Mouse (Mus musculus) layer of hippocampus, postnatal 25 days (tissue): ENCODE measurements around the gene Krt19. TPM values are rescaled to one million over a fixed set of nuclear protein-coding genes. Genes with fewer than 3 reads are reported as not detected.

Source experiments
- DNase-seq, 2 experiments: peaks; one replicate each; pipeline ENCODE4 v3.0.0; 2022; ENCODE audit warnings: mixed read lengths in 2 of 2, low spot score in 1 of 2; ENCODE audit errors: extremely low spot score in 1 of 2
- total RNA-seq, 2 experiments: library from RNA; stranded (reverse); gene quantifications; 2 replicates each; pipeline ENCODE4 v1.2.3; 2021

The Krt19 gene
- under 1 TPM in 1 of 2 experiments, not detected in 1; 0.34 TPM for total RNA-seq

DNA sequence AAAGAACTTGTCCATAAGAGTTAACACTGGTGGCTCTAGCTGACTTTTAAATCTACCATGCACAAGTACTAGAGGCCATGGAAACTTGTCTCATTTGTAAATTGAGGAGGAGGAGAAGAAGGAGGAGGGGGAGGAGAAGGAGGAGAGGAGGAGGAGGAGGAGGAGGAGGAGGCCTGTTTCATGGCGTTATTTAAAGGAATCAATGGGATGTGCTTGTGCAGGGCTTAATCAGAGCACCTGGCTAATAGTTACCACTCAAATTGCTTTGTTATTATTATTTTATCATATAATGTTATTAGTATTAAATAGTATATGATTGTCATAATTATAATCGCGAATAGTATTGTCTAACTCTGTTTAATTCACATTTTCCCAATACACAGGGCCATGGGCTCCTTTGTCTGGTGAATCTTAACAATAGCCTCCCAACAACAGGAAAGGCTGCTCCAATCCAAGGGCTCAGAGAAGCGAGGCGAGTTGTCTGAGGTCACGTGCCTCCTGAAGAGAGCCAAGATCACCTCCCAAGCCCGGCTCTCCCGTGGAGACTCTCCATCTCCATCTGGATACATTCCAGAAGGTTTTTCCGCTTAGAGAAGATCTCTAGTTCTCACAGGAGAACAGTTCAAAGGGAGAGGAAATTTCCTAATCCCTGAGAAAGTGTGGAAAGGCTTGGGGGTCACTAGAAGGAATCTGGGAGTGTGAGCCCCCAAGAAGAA is at the start of gene Krt19:
Gene Krt19 (minus strand): TSS at position 51 of the 716 bp plus-strand sequence.
- DNase-seq: no peak

DNA sequence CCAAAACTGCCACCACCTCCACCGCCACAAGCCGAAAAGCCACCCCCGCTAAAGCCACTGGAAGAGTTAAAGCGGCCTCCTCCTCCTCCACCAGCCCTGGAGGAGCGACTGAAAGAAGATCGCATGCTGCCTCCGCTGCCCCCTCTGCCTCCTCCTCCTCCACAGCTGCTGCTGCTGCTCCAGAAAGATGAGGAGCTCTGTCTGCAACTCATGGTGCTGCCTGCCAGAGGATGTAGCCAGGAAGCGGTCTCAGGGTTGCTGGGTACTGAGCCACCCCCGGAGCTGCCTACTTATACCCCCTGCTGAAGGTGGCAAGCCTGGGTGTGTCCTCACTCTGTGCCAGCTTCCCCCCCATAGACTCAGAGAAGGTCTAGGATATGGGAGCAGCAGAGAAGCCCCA is 44.5 kb upstream of the Krt19 start, which contains the start of gene Krt9:
Gene Krt9 (minus strand): TSS at position 255 of the 400 bp plus-strand sequence.
- no peak for DNase-seq

GRCm38 (mm10) chr11:100191820-100192219 is 43.4 kb upstream of the Krt19 start:
- no peak for DNase-seq

- no peak for DNase-seq
Measured at GRCm38 (mm10) chr11:100186736-100187135, 38.3 kb upstream of the Krt19 start.

- no peak for DNase-seq
Measured at GRCm38 (mm10) chr11:100181725-100182124, 33.3 kb upstream of the Krt19 start.

GRCm38 (mm10) chr11:100179260-100179659 is 30.8 kb upstream of the Krt19 start:
- no peak for DNase-seq

GRCm38 (mm10) chr11:100178307-100178706 is 29.8 kb upstream of the Krt19 start:
- no peak for DNase-seq

DNA sequence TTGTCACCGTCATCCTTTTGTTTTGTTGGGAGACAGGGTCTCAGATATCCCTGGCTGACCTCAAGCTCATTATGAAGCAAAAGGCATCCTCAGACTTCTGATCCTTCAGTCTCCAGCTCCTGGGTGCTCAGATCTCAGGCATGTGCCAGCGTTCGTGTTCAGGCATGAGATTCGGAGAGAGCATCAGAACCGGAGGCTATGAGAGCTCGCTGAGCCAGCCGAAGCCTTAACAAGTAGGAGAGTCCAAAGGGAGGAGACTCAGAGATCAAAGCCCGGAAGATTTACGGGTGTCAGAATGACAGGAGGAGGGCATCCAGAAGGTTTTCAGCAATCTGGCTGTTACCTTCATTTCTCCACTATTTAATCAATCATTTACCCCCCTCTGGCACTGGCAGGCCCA is 28.3 kb upstream of the Krt19 start:
- DNase-seq: no peak

DNA sequence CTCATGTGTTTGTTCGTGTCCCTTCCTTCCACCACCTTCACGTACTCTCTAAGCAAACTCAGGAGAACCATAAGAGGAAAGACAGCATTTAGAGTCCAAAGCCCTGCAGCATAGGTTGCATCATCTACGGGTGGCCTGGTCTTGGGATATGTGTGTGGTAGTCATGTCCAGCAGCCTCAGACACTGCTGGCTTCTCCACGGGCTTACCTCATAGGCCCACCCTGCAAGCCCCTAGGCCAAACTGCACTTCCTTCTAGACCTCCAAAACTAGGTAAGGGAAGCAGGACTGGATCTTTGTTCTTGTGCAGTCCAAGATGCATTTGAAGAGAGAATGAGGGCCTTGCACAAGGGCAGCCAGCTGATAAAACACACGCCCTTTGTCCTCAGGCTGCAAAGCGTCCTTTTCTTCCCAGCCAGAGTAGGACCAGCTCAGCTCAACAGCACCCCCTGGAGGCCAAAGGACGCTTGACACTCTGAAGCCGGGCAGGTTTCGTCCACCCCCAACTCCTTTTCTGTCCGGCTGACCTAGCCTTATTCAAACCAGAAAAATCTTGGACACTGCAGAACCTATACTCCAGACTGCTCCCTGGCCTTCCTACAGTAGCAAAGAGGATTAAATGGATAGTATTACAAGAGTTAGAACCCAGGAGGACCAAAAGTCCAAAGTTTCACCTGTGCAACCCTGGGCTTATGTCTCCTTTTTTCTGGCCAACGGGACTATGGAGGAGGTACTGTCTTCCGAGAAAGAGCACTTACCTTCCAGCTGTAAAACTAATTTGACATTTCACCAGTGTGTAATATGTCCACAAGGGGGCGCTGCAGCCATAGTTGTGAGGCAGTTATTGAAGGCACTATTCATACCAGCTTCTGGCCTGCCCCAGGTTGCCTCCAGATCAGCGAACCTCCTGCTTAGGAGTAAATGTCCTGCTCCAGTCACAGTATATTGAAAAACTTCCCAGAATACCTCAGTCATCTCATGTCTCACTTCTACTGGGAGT is 20.6 kb upstream of the Krt19 start:
- peak; percentile 65 to 88 for DNase-seq

DNA sequence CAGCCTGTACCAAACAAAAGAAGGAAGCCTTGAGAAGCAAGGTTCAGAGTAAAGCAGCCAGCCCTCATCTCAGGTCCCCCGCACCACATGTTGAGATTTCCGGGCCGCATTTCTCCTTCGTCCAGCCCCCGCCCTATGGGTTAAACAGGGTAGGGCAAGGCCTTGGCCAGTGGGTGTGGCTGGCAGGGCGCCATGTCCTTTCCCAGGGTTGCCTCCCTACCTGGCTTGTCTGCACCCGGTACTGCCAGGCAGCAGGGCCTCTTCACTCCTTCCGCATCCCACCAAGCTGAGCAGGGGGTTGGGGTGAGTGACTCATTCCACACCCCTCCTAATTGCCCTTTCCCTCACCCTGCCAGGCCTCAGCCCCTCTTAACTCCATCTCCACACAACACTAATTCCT is 19.6 kb upstream of the Krt19 start:
- no peak for DNase-seq

DNA sequence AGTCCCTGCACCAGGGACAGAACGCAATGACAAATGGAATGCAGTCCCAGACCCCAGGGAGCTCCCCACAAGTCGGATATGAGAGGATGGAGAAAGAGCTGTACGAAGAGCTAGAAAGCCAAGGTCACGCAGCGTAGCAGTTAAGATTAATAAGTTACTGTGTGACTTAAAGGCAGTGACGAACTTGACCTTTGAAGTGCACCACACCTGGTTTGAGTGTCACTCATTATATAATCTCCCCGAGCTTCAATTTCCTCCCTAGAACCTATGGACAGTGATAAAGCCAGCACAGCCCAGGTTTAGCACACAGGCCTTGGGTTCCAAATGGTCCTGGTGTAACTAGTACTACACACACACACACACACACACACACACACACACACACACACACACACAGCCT is 15.9 kb upstream of the Krt19 start:
- DNase-seq: no peak

GRCm38 (mm10) chr11:100157908-100158477 is 9.5 kb upstream of the Krt19 start:
- no peak for DNase-seq

DNA sequence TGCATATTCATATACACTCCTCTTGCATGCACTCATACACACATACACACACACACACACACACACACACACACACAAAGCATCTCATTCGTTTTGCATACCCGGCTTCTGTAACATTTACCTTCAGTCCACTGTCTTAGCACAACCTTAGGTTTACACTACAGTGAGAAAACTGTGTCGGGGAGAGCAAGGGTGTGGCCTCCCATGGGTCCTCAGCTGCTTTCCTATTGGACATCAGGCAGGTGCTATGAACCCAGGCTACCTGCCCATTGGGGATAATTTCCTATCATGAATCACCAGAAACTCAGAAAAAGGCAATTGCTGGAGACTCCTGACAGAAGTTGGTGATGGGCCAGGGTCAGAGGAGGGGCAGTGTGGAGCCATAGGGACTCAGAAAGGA is 8.9 kb upstream of the Krt19 start:
- no peak for DNase-seq

DNA sequence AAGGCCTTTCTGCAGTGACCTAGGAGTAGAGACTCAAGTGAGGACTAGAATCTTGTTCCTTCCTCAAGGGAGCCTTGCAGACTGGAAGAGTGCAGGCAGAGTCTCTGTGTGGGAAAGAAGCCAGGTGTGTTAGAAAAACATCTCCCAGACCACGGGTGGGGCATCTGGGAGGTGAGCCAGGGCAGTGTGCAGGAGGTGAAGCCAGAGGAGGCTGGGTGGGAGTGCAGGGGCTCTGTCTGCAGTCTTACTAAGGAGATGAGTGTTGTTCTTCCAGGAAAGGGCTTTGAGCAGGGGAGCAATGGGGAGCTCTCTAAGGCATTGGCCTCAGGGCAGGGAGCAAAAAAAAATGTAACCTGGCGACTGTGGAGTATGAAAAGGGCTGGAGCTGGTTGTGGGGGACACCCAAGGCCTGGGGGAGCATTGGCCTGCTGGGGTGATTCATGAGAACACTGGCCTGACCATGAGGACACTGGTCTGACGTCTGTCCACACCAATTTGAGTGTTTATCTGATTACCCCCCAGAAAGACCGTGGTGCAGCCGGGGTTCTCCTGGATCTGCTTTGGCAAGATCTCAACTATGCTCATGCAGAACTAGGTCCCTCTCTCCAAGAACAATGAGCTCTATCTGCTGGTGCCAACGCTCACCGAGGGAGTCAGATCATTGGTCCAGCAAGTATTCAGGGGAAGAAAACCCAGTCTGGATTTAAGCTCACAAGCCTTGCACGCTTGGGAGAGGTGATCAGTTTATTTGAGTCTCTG is 7.2 kb upstream of the Krt19 start:
- no peak for DNase-seq

DNA sequence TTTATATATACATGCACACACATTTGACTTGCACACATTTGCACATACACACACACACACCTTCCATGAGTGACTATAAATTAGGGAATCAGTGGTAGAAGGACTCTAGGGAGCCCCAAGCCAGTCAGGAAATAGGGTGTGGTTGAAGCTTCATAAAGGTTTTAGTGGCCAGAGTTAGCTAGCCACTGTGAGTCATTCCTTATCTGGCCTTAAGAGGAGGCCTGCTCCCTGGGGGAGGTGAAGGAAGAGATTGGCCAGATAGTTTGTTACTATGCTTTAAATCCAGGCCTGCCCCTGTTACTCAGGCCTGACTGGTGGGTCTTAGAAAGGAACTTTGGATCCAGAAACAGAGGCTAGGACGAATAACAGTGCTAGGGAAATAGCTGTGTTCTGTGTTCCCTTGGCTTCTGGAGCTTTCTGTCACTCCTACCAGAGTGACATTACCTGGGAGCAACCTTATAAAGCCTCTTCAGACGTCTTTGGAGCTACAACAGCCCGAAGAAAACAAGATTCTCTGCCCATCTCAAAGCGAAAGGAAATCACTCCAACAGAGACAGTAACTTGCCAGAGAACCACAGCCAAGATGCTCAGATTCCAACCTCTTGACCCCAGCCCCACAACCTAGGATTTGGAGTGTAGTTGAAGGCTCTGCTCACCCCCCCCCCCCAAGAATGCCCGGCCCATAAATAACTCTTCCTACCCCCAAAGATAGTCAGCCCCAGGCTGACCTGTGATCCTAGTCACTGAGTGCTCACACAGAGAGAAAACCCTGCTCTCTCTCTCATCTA is 705 bp downstream of the Krt19 start:
- DNase-seq: no peak

GRCm38 (mm10) chr11:100145858-100146560 is 2.5 kb downstream of the Krt19 start:
- no peak for DNase-seq

DNA sequence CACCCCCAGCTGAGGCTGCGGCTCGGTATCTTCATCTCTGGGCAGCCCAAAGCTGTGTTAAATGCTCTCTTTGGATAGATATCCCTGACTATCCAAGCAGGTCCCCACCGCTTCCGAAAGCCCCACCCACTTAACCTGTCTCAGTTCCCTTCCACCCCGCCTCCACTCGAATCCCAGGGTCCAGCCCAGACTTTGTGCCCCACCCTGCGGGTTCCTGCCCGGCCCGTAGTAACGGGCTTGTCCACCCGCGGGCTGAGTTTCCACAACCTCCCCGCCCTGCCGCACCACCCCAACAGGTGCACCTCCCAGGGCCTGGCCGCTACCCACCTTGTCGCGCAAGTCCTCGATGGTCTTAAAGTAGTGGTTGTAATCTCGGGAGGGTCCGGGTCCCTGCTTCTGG is 3.4 kb downstream of the Krt19 start:
- DNase-seq: no peak

GRCm38 (mm10) chr11:100140966-100141365 is 7.5 kb downstream of the Krt19 start:
- no peak for DNase-seq

- DNase-seq: no peak
Measured at GRCm38 (mm10) chr11:100139391-100139790, 9.1 kb downstream of the Krt19 start.
